Mouse (Mus musculus) kidney, adult 2 months (tissue): ENCODE data around the gene Krt2.

ENCODE experiments used
- CTCF ChIP-seq: fragments of 200-500 bp; conservative IDR thresholded peaks from 2 replicates; pipeline ENCODE4 v1.5.1; 2011; ENCODE audit warnings: low read depth, mild to moderate bottlenecking, control low read depth, low read length, moderate library complexity, mixed read lengths; ENCODE audit not compliant: insufficient read depth, insufficient read length
- POLR2A ChIP-seq: fragments of 200-500 bp; IDR thresholded peaks from one replicate; pipeline ENCODE4 v1.6.1; 2011; ENCODE audit warnings: low read depth, low read length, control low read depth

- no peak for TF ChIP-seq CTCF
- no peak for TF ChIP-seq POLR2A
Observed at GRCm38 (mm10) chr15:101843192-101843591, 25.2 kb upstream of the Krt2 start.
